Mouse (Mus musculus): ENCODE data around the gene Rdh19. TPM values are rescaled to one million over a fixed set of nuclear protein-coding genes. Genes with fewer than 3 reads are reported as not detected.

Rdh19 gene
- polyA plus RNA-seq (2012; rRNA removed): not detected in 2 replicates

DNA sequence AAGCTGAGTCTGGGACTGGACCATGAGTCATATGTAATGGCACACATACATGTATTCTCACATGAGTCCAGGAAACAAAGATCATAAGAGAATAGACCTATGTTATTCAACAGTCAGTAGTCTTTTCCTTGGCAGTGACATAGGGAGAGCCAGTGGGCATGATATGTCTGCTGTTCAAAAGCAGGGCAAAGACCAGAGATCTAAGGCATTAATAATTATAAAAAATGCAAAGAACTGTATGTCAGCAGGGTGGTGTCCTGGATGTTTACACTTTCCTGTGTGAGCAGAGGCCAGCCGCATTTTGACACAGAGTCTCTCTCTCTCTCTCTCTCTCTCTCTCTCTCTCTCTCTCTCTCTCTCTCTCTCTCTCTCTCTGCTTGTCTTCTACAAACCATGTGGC is at the start of gene Rdh19:
Gene Rdh19, plus strand, starts transcription at position 301 of the 400 bp plus-strand sequence.

DNA sequence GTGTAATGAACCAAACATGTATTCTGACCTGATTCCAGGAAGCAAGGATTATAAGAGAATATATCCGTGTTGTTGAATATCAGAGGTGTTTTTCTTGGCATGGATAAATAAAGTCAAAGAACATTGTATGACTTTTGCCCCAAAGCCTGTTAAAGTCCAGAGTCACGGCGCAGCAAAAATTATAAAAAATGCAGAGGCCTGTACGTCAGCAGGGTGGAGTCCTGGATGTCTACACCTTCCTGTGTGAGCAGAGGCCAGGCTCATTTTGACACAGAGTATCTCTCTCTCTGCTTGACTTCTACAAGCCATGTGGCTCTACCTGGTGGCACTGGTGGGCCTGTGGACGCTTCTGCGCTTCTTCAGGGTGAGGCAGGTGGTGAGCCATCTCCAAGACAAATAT is 48.8 kb upstream of the Rdh19 start, which contains the start of gene Rdh16:
Gene Rdh16, plus strand, starts transcription at position 262 of the 400 bp plus-strand sequence.

DNA sequence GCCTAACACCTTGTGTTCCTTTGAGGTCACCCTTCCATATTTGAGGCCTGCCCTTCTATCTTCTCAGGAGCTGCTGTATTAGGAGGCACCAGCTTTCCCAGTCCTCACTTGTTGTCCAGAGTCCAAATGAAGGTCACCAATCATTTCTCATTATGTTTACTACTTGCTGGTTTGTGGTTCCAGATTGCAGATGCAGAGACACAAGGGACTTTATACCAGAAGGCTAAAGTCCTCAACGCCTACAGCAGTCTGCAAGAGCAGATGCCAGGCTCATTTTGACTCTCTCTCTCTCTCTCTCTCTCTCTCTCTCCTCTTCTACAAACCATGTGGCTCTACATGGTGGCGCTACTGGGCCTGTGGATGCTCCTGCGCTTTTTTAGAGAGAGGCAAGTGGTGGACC is 16.5 kb downstream of the Rdh19 start, which contains the start of gene Rdh16f2:
Gene Rdh16f2, plus strand, starts transcription at position 243 of the 400 bp plus-strand sequence.

DNA sequence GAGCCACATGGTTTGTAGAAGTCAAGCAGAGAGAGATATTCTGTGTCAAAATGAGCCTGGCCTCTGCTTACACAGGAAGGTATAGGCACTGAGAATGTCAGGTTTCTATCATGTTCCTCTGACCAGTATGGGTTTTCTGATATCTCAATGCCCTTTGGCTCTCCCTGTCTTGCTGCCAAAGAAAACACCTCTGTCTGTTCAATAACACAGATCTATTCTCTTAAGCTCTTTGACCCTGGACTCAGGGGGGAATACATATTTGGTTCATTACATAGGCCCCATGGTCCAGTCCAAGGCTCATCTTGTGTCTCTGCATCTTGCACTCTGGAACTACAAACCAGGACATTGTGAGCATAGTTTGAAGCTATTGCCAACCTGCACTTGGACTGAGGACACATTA is 38.9 kb downstream of the Rdh19 start, which contains the start of gene Rdh7:
Gene Rdh7, minus strand, starts transcription at position 213 of the 400 bp plus-strand sequence.

DNA sequence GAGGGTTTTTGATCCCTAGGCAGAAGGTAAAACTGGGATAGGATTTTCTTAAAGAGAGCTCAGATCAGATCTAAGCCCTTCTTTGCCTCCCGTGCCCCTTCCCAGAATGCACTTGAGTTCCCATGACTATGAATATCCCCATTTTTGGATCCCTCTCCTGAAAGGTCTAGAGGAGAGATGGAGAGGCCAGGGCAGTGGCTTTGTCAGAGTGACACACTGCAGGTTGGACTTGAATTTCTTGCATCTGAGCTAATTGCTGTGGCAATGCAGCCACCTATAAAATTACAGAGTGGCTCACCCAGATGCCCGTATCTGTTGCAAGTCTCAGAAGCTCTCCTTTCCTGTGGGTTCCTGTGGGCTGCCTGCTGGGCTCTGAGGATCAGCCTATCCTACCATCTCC is 48.5 kb downstream of the Rdh19 start, which contains the start of gene Sdr9c7:
Gene Sdr9c7, plus strand, starts transcription at position 301 of the 400 bp plus-strand sequence.

Other genes with a start within 250 kb of the Rdh19 start
- gene Lrp1, start 228.8 kb upstream of the Rdh19 start, polyA plus RNA-seq (2012; rRNA removed): 65.5 and 79.6 TPM in 2 replicates
- 27.3 and 36.1 TPM in 2 replicates for gene Stat6, start 206.9 kb upstream of the Rdh19 start, polyA plus RNA-seq (2012; rRNA removed)
- gene Nemp1, start 183.0 kb upstream of the Rdh19 start, polyA plus RNA-seq (2012; rRNA removed): 1.5 and 1.7 TPM in 2 replicates
- gene Nab2, start 181.4 kb upstream of the Rdh19 start, polyA plus RNA-seq (2012; rRNA removed): 14.6 and 15.5 TPM in 2 replicates
- 15.6 and 18.5 TPM in 2 replicates for gene Myo1a, start 144.8 kb upstream of the Rdh19 start, polyA plus RNA-seq (2012; rRNA removed)
- gene Tac2, start 125.5 kb upstream of the Rdh19 start, polyA plus RNA-seq (2012; rRNA removed): not detected in 2 replicates
- gene Zbtb39, start 110.4 kb upstream of the Rdh19 start, polyA plus RNA-seq (2012; rRNA removed): 1.7 and 2.2 TPM in 2 replicates
- gene Gpr182, start 98.2 kb upstream of the Rdh19 start, polyA plus RNA-seq (2012; rRNA removed): 1.2 and 1.4 TPM in 2 replicates
- 0.01 and 0.10 TPM in 2 replicates for gene Rdh1, start 90.2 kb upstream of the Rdh19 start, polyA plus RNA-seq (2012; rRNA removed)
- 0.15 and 0.23 TPM in 2 replicates for gene Rdh16f1, start 90.1 kb upstream of the Rdh19 start, polyA plus RNA-seq (2012; rRNA removed)
- not detected in 2 replicates for gene Rdh9, start 73.5 kb upstream of the Rdh19 start, polyA plus RNA-seq (2012; rRNA removed)
- gene Rdh16, start 48.8 kb upstream of the Rdh19 start, polyA plus RNA-seq (2012; rRNA removed): 0.19 and 0.31 TPM in 2 replicates
- gene Rdh16f2, start 16.5 kb downstream of the Rdh19 start, polyA plus RNA-seq (2012; rRNA removed): 0.11 TPM in 1 of 2 replicates, not detected in the other
- 3.9 and 6.2 TPM in 2 replicates for gene Rdh7, start 38.9 kb downstream of the Rdh19 start, polyA plus RNA-seq (2012; rRNA removed)
- gene Sdr9c7, start 48.6 kb downstream of the Rdh19 start, polyA plus RNA-seq (2012; rRNA removed): 8.0 and 9.6 TPM in 2 replicates
- gene Hsd17b6, start 157.7 kb downstream of the Rdh19 start, polyA plus RNA-seq (2012; rRNA removed): 3.1 and 3.5 TPM in 2 replicates
- gene Prim1, start 165.2 kb downstream of the Rdh19 start, polyA plus RNA-seq (2012; rRNA removed): 0.45 and 1.00 TPM in 2 replicates
- gene Naca, start 185.6 kb downstream of the Rdh19 start, polyA plus RNA-seq (2012; rRNA removed): 93.0 and 122 TPM in 2 replicates
- 19.7 and 55.6 TPM in 2 replicates for gene Ptges3, start 209.0 kb downstream of the Rdh19 start, polyA plus RNA-seq (2012; rRNA removed)
- 2,777 and 4,847 TPM in 2 replicates for gene Atp5b, start 233.3 kb downstream of the Rdh19 start, polyA plus RNA-seq (2012; rRNA removed)
- 9.9 and 13.8 TPM in 2 replicates for gene Baz2a, start 241.6 kb downstream of the Rdh19 start, polyA plus RNA-seq (2012; rRNA removed)

Measured in stomach, adult 2 months (tissue).